Mouse (Mus musculus) lung, adult 18-20 months (tissue): ENCODE results near the gene Als2cl.

Source experiments
- DNase-seq, 2 experiments: peaks; one replicate each; pipeline ENCODE4 v3.0.0; 2022; ENCODE audit warnings: mixed read lengths in 2 of 2

Gene Als2cl

GRCm38 (mm10) chr9:110879191-110879920 is at the start of gene Als2cl:
Als2cl (plus strand) TSS chr9:110879870.
- peak in 1 of 2 experiments; percentile 45 for DNase-seq

- DNase-seq = no peak
Measured at GRCm38 (mm10) chr9:110833021-110833420, 46.6 kb upstream of the Als2cl start.

- DNase-seq = no peak
Measured at GRCm38 (mm10) chr9:110834411-110834810, 45.3 kb upstream of the Als2cl start, which contains the start of gene Prss45. Prss45 (plus strand) TSS chr9:110834588.

GRCm38 (mm10) chr9:110834961-110835360 is 44.7 kb upstream of the Als2cl start:
- DNase-seq = no peak

GRCm38 (mm10) chr9:110836112-110836511 is 43.6 kb upstream of the Als2cl start:
- peak; percentile 31 to 59 for DNase-seq

- DNase-seq = no peak
Measured at GRCm38 (mm10) chr9:110840905-110841304, 38.8 kb upstream of the Als2cl start.

GRCm38 (mm10) chr9:110841438-110841837 is 38.2 kb upstream of the Als2cl start:
- DNase-seq = peak; percentile 39 to 71

GRCm38 (mm10) chr9:110844206-110844605 is 35.5 kb upstream of the Als2cl start, which contains the start of gene Prss46:
Prss46 (plus strand) TSS chr9:110844506.
- DNase-seq = no peak

GRCm38 (mm10) chr9:110849162-110849561 is 30.5 kb upstream of the Als2cl start:
- DNase-seq = no peak

GRCm38 (mm10) chr9:110855903-110856302 is 23.8 kb upstream of the Als2cl start:
- no peak for DNase-seq

- no peak for DNase-seq
Measured at GRCm38 (mm10) chr9:110856920-110857319, 22.8 kb upstream of the Als2cl start.

- DNase-seq = no peak
Measured at GRCm38 (mm10) chr9:110857781-110858472, 21.7 kb upstream of the Als2cl start, which contains the start of gene Prss50. Prss50 (plus strand) TSS chr9:110857967.

GRCm38 (mm10) chr9:110858523-110858922 is 21.1 kb upstream of the Als2cl start:
- no peak for DNase-seq

GRCm38 (mm10) chr9:110858967-110859596 is 20.6 kb upstream of the Als2cl start:
- DNase-seq = no peak

- peak; percentile 53 to 64 for DNase-seq
Measured at GRCm38 (mm10) chr9:110871030-110871429, 8.6 kb upstream of the Als2cl start.

GRCm38 (mm10) chr9:110873681-110874659 is 5.7 kb upstream of the Als2cl start:
- DNase-seq = no peak

GRCm38 (mm10) chr9:110874660-110875191 is 4.9 kb upstream of the Als2cl start:
- DNase-seq = no peak

GRCm38 (mm10) chr9:110875288-110875695 is 4.4 kb upstream of the Als2cl start:
- DNase-seq = no peak

GRCm38 (mm10) chr9:110877353-110877752 is 2.3 kb upstream of the Als2cl start:
- peak in 1 of 2 experiments; percentile 50 for DNase-seq

GRCm38 (mm10) chr9:110877888-110878287 is 1.8 kb upstream of the Als2cl start:
- peak; percentile 66 to 76 for DNase-seq

- DNase-seq = peak; percentile 89 to 93
Measured at GRCm38 (mm10) chr9:110879998-110880561, 410 bp downstream of the Als2cl start, which contains the start of gene Tmie. Tmie (minus strand) TSS chr9:110880113.
